Mouse (Mus musculus) left cerebral cortex, adult 8-10 months (tissue): Measurements from ENCODE around the gene Rnase4. TPM values are rescaled to one million over a fixed set of nuclear protein-coding genes. Genes with fewer than 3 reads are reported as not detected.

Source experiments
- DNase-seq, 2 experiments: peaks; one replicate each; pipeline ENCODE4 v3.0.0; 2022; ENCODE audit warnings: low spot score in 2 of 2
- total RNA-seq, 4 experiments: library from RNA; stranded (reverse); gene quantifications; 2 replicates each; pipeline ENCODE4 v1.2.4; 2022

Gene Rnase4
- total RNA-seq, 4 experiments from 2014 or later, result 15.6 to 31.6 (median 22.1) TPM

GRCm38 (mm10) chr14:51088166-51088969, 2.5 kb upstream of the Rnase4 start:
- DNase-seq, result peak; percentile 77 to 91

- peak; percentile 94 to 100 for DNase-seq
These were observed 1.8 kb upstream of the Rnase4 start for GRCm38 (mm10) chr14:51088970-51089673.

- no peak for DNase-seq
These were observed 1.2 kb upstream of the Rnase4 start for GRCm38 (mm10) chr14:51089674-51090076.

GRCm38 (mm10) chr14:51090077-51090781, 648 bp upstream of the Rnase4 start:
- DNase-seq, result peak; percentile 55 to 95

GRCm38 (mm10) chr14:51092073-51092620, 1.3 kb downstream of the Rnase4 start:
- no peak for DNase-seq

- DNase-seq, result no peak
These were observed 2.6 kb downstream of the Rnase4 start for GRCm38 (mm10) chr14:51093496-51093895.

GRCm38 (mm10) chr14:51094096-51094875, 3.4 kb downstream of the Rnase4 start:
- DNase-seq, result no peak

- DNase-seq, result no peak
These were observed 4.0 kb downstream of the Rnase4 start for GRCm38 (mm10) chr14:51094921-51095320.

GRCm38 (mm10) chr14:51095736-51096524, 5.1 kb downstream of the Rnase4 start:
- DNase-seq, result no peak

GRCm38 (mm10) chr14:51098300-51098699, 7.4 kb downstream of the Rnase4 start:
- DNase-seq, result peak; percentile 56 to 69

GRCm38 (mm10) chr14:51098921-51099320, 8.0 kb downstream of the Rnase4 start:
- no peak for DNase-seq

GRCm38 (mm10) chr14:51101284-51101683, 10.4 kb downstream of the Rnase4 start:
- no peak for DNase-seq

- DNase-seq, result peak in 1 of 2 experiments; percentile 58
These were observed 12.3 kb downstream of the Rnase4 start for GRCm38 (mm10) chr14:51103217-51103616.

GRCm38 (mm10) chr14:51104366-51104765, 13.5 kb downstream of the Rnase4 start:
- no peak for DNase-seq

GRCm38 (mm10) chr14:51106449-51106967, 15.6 kb downstream of the Rnase4 start:
- no peak for DNase-seq

- no peak for DNase-seq
These were observed 21.1 kb downstream of the Rnase4 start for GRCm38 (mm10) chr14:51111966-51112365.

GRCm38 (mm10) chr14:51113476-51113875, 22.6 kb downstream of the Rnase4 start:
- no peak for DNase-seq

- DNase-seq, result no peak
These were observed 23.2 kb downstream of the Rnase4 start, which contains the start of gene Eddm3b for GRCm38 (mm10) chr14:51113916-51114560. Gene Eddm3b (plus strand): TSS chr14:51114426.

- DNase-seq, result no peak
These were observed 34.8 kb downstream of the Rnase4 start for GRCm38 (mm10) chr14:51125684-51126083.
